Mouse (Mus musculus): ENCODE data around the gene Slc13a2. TPM values are rescaled to one million over a fixed set of nuclear protein-coding genes. Genes with fewer than 3 reads are reported as not detected.
A peak's percentile ranks its signal among the peaks of the same experiment; 100 is the strongest.

Slc13a2 gene
- not detected in 2 replicates for polyA plus RNA-seq (2015; fragmentation: Nextera tagmentation; extraction: Ambion mirVana)

- no peak within 1 kb of the TSS for H3K9ac ChIP-seq
- WGBS: 14% methylated on average over 13 of the region's 13 CpGs
- no peak within 1 kb of the TSS for H3K27ac ChIP-seq
- no peaks in the 10 kb centered on the region for H3K9me3 ChIP-seq
- no peak within 1 kb of the TSS for H3K4me2 ChIP-seq (replicated peaks)
- peaks cover 24% of the 10 kb centered on the region for H3K27me3 ChIP-seq
- no peaks in the 10 kb centered on the region for H3K4me1 ChIP-seq
- ATAC-seq (ENCODE audit: low FRiP score, low read depth): no peak
- no peaks in the 10 kb centered on the region for H3K36me3 ChIP-seq
- H3K4me3 ChIP-seq: no peak within 1 kb of the TSS
Observed at GRCm38 (mm10) chr11:78422055-78422819, at the start of gene Slc13a2. Gene Slc13a2, minus strand, starts transcription at chr11:78422217.

DNA sequence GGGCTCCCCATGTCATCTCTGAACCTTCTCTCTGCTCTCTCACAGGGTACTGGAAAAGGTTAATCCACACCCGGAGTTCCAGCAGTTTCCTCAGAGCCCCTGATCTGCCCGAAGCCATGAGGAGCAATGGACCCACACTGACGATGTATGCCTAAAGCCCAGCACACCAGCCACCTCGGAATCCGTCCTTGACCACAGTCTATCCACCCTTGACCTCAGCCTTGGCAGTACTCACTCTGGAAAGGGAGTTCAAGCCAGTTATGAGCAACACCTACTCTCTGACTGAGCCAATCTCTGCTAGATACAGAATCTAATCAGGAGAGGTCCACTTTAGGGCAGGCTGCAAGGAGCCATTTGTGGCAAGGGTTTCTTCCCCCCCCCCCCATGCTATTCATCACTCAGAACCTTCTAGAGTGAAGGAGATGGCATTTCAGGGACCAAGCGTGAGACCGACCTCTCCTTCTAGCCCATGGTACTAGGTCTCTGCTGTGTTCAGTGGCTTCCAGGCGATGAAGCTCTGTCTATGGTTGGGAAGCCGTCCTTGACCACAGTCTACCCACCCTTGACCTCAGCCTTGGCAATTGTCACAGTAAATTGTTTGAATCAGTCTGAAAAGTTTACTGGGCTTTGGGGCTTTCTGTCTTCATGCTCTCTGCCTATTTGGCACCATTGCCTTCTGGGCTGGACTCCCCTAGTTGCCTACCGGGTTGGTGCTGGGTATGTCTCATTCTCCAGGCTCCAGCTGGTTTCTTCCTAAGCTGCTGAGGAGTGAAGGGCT is 49.5 kb upstream of the Slc13a2 start:
- Histone ChIP-seq H3K27me3 (no peaks in the 10 kb centered on the region), H3K9me3 (no peaks in the 10 kb centered on the region), H3K4me2 (replicated peaks) (no peak overlapping the region), H3K4me1 (peaks cover 11% of the 10 kb centered on the region), H3K36me3 (peaks cover 15% of the 10 kb centered on the region), H3K9ac (no peak overlapping the region), H3K27ac (no peak overlapping the region), H3K4me3 (no peak overlapping the region)
- no peak for ATAC-seq (ENCODE audit: low FRiP score, low read depth)
- 89% methylated on average over 10 of the region's 10 CpGs for WGBS

GRCm38 (mm10) chr11:78467932-78468331 is 45.9 kb upstream of the Slc13a2 start:
- Histone ChIP-seq H3K36me3 (peaks cover 15% of the 10 kb centered on the region), H3K4me2 (replicated peaks) (no peak overlapping the region), H3K9me3 (no peaks in the 10 kb centered on the region), H3K9ac (no peak overlapping the region), H3K4me3 (no peak overlapping the region), H3K27me3 (no peaks in the 10 kb centered on the region), H3K27ac (no peak overlapping the region), H3K4me1 (peaks cover 26% of the 10 kb centered on the region)
- 42% methylated on average over 3 of the region's 3 CpGs for WGBS
- no peak for ATAC-seq (ENCODE audit: low FRiP score, low read depth)

- no peak for ATAC-seq (ENCODE audit: low FRiP score, low read depth)
- whole genome bisulfite sequencing: 81% methylated on average over 7 of the region's 7 CpGs
Observed at GRCm38 (mm10) chr11:78467515-78467914, 45.5 kb upstream of the Slc13a2 start.

GRCm38 (mm10) chr11:78466242-78466912 is 44.4 kb upstream of the Slc13a2 start:
- Histone ChIP-seq H3K4me3 (peak overlapping the region; percentile 78), H3K9me3 (no peaks in the 10 kb centered on the region), H3K9ac (peak overlapping the region; percentile 91), H3K27ac (peak overlapping the region; percentile 98), H3K4me2 (replicated peaks) (peak overlapping the region; percentile 83), H3K36me3 (peaks cover 11% of the 10 kb centered on the region), H3K27me3 (no peaks in the 10 kb centered on the region), H3K4me1 (peaks cover 26% of the 10 kb centered on the region)
- WGBS: 73% methylated on average over 23 of the region's 23 CpGs
- ATAC-seq (ENCODE audit: low FRiP score, low read depth): no peak

More at GRCm38 (mm10) chr11:78467515-78467914, 45.5 kb upstream of the Slc13a2 start:
- Histone ChIP-seq H3K36me3 (peaks cover 15% of the 10 kb centered on the region), H3K4me3 (no peak overlapping the region), H3K9ac (no peak overlapping the region), H3K4me2 (replicated peaks) (no peak overlapping the region), H3K9me3 (no peaks in the 10 kb centered on the region), H3K27ac (no peak overlapping the region), H3K4me1 (peaks cover 26% of the 10 kb centered on the region), H3K27me3 (no peaks in the 10 kb centered on the region)

DNA sequence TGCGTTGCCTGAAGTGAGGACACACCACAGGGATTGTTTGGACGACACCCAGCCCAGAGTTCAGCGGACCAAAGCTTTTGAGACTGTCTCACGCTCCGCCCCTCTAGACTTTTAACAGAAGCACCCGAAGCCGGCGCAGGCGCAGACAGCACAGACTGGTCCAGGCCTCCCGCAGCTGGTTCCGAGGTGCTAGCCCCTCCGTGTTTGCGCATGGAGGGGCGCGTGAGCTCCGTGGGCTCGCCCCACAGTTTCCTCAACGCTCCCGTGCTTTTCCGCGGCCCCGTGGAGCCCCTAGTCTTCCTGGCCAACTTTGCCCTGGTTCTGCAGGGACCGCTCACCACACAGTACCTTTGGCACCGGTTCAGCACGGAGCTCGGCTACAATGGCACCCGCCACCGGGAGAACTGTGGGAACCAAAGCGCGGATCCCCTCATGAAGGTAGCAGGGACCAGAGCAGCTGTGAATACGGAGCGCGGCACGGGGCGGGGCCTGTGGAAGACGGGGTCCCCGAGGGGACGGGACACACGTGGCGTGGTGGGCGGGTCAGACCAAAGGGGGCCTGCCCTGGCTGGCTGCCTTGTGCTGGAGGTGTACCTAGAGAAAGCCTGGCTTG is 43.7 kb upstream of the Slc13a2 start, which contains the start of gene Slc46a1:
Slc46a1 (plus strand) TSS at position 130 of the 613 bp plus-strand sequence.
- peak; percentile 98 for ATAC-seq (ENCODE audit: low FRiP score, low read depth)
- Histone ChIP-seq H3K9ac (peak within 1 kb of the TSS; percentile 91), H3K4me1 (peaks cover 26% of the 10 kb centered on the region), H3K27ac (peak within 1 kb of the TSS; percentile 98), H3K27me3 (no peaks in the 10 kb centered on the region), H3K4me2 (replicated peaks) (peak within 1 kb of the TSS; percentile 83), H3K36me3 (peaks cover 7% of the 10 kb centered on the region; the same call in 1 of the 2 replicates), H3K4me3 (peak within 1 kb of the TSS; percentile 78), H3K9me3 (no peaks in the 10 kb centered on the region)
- under 1% methylated on average over 41 of the region's 41 CpGs for WGBS

GRCm38 (mm10) chr11:78465116-78465515 is 43.1 kb upstream of the Slc13a2 start:
- H3K4me1 ChIP-seq: peaks cover 26% of the 10 kb centered on the region
- H3K4me3 ChIP-seq: peak overlapping the region; percentile 78
- no peak for ATAC-seq (ENCODE audit: low FRiP score, low read depth)
- peak overlapping the region; percentile 98 for H3K27ac ChIP-seq
- 34% methylated on average over 9 of the region's 9 CpGs for WGBS
- peak overlapping the region; percentile 83 for H3K4me2 ChIP-seq (replicated peaks)
- peak overlapping the region; percentile 91 for H3K9ac ChIP-seq
- H3K36me3 ChIP-seq: peaks cover 4% of the 10 kb centered on the region; the same call in 1 of the 2 replicates
- no peaks in the 10 kb centered on the region for H3K9me3 ChIP-seq
- H3K27me3 ChIP-seq: no peaks in the 10 kb centered on the region

DNA sequence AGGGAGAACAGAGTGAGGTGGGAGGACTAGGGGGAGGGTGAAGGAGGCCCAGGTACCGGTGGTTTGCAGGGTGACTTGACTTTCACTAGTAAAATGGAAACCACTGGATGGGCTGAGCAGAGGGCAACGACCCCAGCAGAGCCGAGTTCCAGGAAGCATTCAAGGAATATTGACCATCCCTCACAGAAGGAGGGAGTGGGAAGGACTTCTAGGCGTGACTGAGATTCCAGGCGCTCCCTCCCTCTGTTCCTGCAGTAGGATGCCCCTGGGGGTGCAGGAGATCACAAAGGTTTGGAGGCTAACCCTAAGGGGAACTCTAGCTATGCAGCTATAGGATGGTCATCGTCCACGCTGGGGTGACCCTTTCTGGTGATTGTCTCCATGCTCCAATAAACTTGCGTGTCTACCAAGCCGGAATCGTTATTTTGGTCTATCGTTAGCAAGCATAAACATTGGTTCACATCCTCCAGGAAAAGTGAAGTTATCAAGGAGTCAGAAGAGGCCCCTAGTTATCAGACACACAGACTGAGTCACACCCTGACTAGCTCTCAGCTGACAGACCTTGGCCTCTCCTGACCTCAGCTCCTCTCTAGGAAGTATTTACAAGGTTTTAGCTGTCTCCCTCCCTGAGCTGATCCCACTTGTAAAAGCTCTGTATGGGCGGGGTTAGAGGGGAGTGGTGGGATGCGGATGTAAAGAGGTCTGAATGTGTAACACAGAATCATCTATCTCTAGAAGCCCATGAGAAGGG is 41.4 kb upstream of the Slc13a2 start:
- Histone ChIP-seq H3K4me2 (replicated peaks) (no peak overlapping the region), H3K9me3 (no peaks in the 10 kb centered on the region), H3K27me3 (no peaks in the 10 kb centered on the region), H3K4me1 (peaks cover 26% of the 10 kb centered on the region), H3K36me3 (no peaks in the 10 kb centered on the region; the same call in 1 of the 2 replicates), H3K9ac (no peak overlapping the region), H3K27ac (no peak overlapping the region), H3K4me3 (no peak overlapping the region)
- ATAC-seq (ENCODE audit: low FRiP score, low read depth): no peak
- 52% methylated on average over 13 of the region's 13 CpGs for WGBS

DNA sequence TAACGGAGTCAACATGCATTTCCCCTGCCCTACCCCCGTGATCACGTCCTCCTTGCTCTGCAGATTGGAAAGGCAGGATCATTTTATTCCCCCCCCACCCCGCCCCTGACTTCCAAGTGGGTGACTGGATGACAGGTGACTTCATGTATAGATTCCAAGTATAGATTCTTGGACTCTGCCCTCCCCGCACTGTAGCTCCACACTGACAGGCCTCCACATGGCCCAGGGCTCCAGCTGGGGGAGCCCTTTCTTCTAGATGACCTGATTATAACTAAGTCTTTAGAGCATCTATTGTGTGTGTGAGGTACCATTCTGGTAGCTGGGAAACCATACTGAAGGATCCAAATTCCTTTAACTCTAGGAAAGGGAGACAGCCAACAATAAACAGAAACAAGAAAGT is 40.7 kb upstream of the Slc13a2 start:
- Histone ChIP-seq H3K27me3 (no peaks in the 10 kb centered on the region), H3K4me2 (replicated peaks) (no peak overlapping the region), H3K4me3 (no peak overlapping the region), H3K9me3 (no peaks in the 10 kb centered on the region), H3K36me3 (no peaks in the 10 kb centered on the region), H3K27ac (no peak overlapping the region), H3K9ac (no peak overlapping the region), H3K4me1 (peaks cover 24% of the 10 kb centered on the region)
- ATAC-seq (ENCODE audit: low FRiP score, low read depth): no peak
- WGBS: 70% methylated on average over 5 of the region's 5 CpGs

GRCm38 (mm10) chr11:78461894-78462293 is 39.9 kb upstream of the Slc13a2 start:
- Histone ChIP-seq H3K36me3 (no peaks in the 10 kb centered on the region), H3K4me3 (no peak overlapping the region), H3K9me3 (no peaks in the 10 kb centered on the region), H3K27ac (no peak overlapping the region), H3K4me2 (replicated peaks) (no peak overlapping the region), H3K27me3 (no peaks in the 10 kb centered on the region), H3K9ac (no peak overlapping the region), H3K4me1 (peaks cover 19% of the 10 kb centered on the region)
- no peak for ATAC-seq (ENCODE audit: low FRiP score, low read depth)
- WGBS: 71% methylated on average over 1 of the region's 1 CpGs

DNA sequence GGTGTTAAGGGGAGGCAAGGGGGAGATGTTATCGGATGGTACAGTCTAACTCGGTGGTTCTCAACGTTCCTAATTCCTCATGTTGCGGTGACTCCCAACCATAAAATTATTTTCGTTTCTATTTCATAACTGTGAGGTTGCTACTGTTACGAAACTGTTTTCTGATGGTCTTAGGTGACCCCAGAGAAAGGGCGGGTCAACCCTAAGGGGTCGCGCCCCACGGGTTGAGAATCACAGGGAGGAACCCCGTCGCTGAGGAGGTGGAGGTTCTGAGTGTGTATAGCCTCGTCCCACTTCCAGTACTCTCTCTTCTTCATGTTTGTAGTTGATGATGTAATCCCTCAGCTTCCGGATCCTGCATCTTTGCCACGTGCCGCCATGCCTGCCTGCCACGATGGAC is 36.7 kb upstream of the Slc13a2 start:
- H3K4me3 ChIP-seq: no peak overlapping the region
- H3K4me1 ChIP-seq: 0 out of 2 replicates have a peak, but pooled peaks cover 2% of the 10 kb centered on the region
- no peaks in the 10 kb centered on the region for H3K9me3 ChIP-seq
- H3K9ac ChIP-seq: no peak overlapping the region
- no peak for ATAC-seq (ENCODE audit: low FRiP score, low read depth)
- no peak overlapping the region for H3K27ac ChIP-seq
- no peaks in the 10 kb centered on the region for H3K27me3 ChIP-seq
- no peaks in the 10 kb centered on the region for H3K36me3 ChIP-seq
- WGBS: 81% methylated on average over 17 of the region's 17 CpGs
- H3K4me2 ChIP-seq (replicated peaks): no peak overlapping the region
